Mouse (Mus musculus) neural tube, embryonic 13.5 days (tissue): ENCODE measurements around the gene Nme4. TPM values are rescaled to one million over a fixed set of nuclear protein-coding genes. Genes with fewer than 3 reads are reported as not detected.
A peak's percentile ranks its signal among the peaks of the same experiment; 100 is the strongest.

Source experiments
- ATAC-seq: fragments of 200-750 bp; cut with Nextera tagmentation; 2 replicates; pipeline ENCODE4 v1.8.0; 2017; ENCODE audit warnings: low read depth, mild to moderate bottlenecking, moderate TSS enrichment, moderate library complexity
- H3K27ac ChIP-seq: fragments of 300-500 bp; sonication (generic); replicated peaks from 2 replicates; pipeline ENCODE4 v1.5.1; 2015; ENCODE audit warnings: moderate library complexity, mild to moderate bottlenecking, inconsistent platforms
- H3K27me3 ChIP-seq: fragments of 300-500 bp; sonication (generic); 2 replicates; pipeline ENCODE4 v1.6.1; 2015; ENCODE audit warnings: mild to moderate bottlenecking, inconsistent platforms
- H3K36me3 ChIP-seq: fragments of 300-500 bp; sonication (generic); 2 replicates; pipeline ENCODE4 v1.6.1; 2015; ENCODE audit warnings: mild to moderate bottlenecking, inconsistent platforms
- H3K4me1 ChIP-seq: fragments of 300-500 bp; sonication (generic); replicated peaks from 2 replicates; pipeline ENCODE4 v1.6.1; 2015; ENCODE audit warnings: inconsistent platforms
- H3K4me2 ChIP-seq: fragments of 300-500 bp; sonication (generic); 2 replicates; pipeline ENCODE4 v1.6.1; 2015; ENCODE audit warnings: inconsistent platforms, mild to moderate bottlenecking, moderate library complexity
- H3K4me3 ChIP-seq: fragments of 300-500 bp; sonication (generic); 2 replicates; pipeline ENCODE4 v1.5.1; 2015; ENCODE audit warnings: mild to moderate bottlenecking, inconsistent platforms
- H3K9ac ChIP-seq: fragments of 300-500 bp; sonication (generic); 2 replicates; pipeline ENCODE4 v1.6.1; 2015; ENCODE audit warnings: moderate library complexity, mild to moderate bottlenecking, inconsistent platforms
- H3K9me3 ChIP-seq: fragments of 300-500 bp; sonication (generic); 2 replicates; pipeline ENCODE4 v1.6.1; 2016; ENCODE audit warnings: inconsistent platforms
- WGBS: fragments of 180-500 bp; shearing (Covaris S2); methylation state at CpG from one replicate; pipeline ENCODE4 v1.1.7; 2015; 5-methylcytosine and 5-hydroxymethylcytosine counted together
- polyA plus RNA-seq: library from polyadenylated mRNA; unstranded; fragments of >200 nt; fragmentation: Nextera tagmentation; extraction: Ambion mirVana; gene quantifications from 2 replicates; pipeline ENCODE4 v1.2.1, GENCODE M21; 2015

The Nme4 gene
- polyA plus RNA-seq, result 29.6 and 32.2 TPM in 2 replicates

DNA sequence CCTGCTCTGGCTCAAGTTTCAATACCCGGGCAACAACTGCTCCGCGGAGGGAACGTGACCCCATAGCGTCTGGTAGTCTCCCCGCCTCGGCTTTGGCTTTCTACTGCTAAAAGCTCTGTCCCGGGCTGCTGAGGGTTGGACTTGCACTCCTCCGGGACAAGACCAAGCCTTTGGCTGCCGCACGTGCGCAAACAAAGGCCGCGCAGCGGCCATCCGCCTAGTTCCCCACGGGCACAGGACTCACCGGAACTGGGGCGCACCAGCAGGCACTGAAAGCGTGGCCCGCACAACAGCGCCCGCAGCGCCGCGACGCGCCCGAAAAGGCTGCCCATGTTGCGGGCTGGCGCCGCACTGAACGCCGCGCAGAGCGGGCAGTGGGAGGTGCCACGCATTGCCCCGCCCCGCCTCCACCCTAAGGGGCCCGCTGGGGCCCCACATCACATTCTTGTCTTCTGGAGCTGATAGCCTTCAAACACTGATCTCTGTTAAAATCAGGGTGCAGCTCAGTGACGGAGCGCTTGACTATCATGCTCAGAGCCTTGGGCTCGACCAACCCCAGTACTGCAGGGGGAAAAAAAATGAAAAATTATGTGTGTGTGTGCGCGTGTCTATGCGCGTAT is at the start of gene Nme4:
TSS of gene Nme4 (minus strand) at position 482 of the 620 bp plus-strand sequence.
- Histone ChIP-seq H3K9me3 (no peaks in the 10 kb centered on the region), H3K9ac (peak within 1 kb of the TSS; percentile 78), H3K4me1 (peaks cover 12% of the 10 kb centered on the region), H3K27me3 (no peaks in the 10 kb centered on the region), H3K27ac (peak within 1 kb of the TSS; percentile 68), H3K36me3 (no peaks in the 10 kb centered on the region; the same call in 1 of the 2 replicates), H3K4me3 (peak within 1 kb of the TSS; percentile 54), H3K4me2 (peak within 1 kb of the TSS; percentile 77)
- WGBS, result 4% methylated on average over 47 of the region's 47 CpGs
- ATAC-seq, result peak; percentile 72

DNA sequence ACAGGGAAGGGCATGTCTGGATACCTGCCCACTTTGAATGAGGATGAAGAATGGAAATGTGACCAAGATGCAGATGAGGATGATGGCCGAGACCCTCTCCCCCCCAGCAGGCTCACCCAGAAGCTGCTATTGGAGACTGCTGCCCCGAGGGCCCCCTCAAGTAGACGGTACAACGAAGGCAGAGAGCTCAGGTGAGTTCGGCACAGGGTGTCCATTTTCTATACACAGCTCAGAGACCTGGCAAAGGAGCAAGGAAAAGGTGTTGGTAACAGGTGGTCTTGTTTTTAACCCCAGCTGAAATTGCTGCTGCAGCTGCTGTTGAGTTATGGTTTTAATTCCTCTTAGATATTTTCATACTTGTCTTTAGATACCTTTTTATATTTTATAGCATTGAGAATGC is 48.0 kb upstream of the Nme4 start:
- no peak overlapping the region for H3K9ac ChIP-seq
- H3K4me3 ChIP-seq, result no peak overlapping the region
- ATAC-seq, result no peak
- H3K4me2 ChIP-seq, result no peak overlapping the region
- no peaks in the 10 kb centered on the region for H3K27me3 ChIP-seq
- no peak overlapping the region for H3K27ac ChIP-seq
- peaks cover 21% of the 10 kb centered on the region for H3K4me1 ChIP-seq
- peaks cover 55% of the 10 kb centered on the region for H3K36me3 ChIP-seq
- H3K9me3 ChIP-seq, result no peaks in the 10 kb centered on the region
- 97% methylated on average over 5 of the region's 5 CpGs for WGBS

DNA sequence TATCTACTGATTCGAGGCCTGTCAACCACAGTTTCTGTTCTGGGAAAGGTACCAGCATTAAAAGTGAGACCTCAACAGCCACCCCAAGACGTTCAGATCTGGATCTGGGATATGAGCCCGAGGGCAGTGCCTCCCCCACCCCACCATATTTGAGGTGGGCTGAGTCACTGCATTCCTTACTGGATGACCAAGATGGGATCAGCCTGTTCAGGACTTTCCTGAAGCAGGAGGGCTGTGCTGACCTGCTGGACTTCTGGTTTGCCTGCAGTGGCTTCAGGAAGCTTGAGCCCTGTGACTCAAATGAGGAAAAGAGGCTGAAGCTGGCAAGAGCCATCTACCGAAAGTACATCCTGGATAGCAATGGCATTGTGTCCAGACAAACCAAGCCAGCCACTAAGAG is 47.4 kb upstream of the Nme4 start:
- no peaks in the 10 kb centered on the region for H3K27me3 ChIP-seq
- peaks cover 49% of the 10 kb centered on the region for H3K36me3 ChIP-seq
- H3K4me1 ChIP-seq, result peaks cover 25% of the 10 kb centered on the region
- H3K4me2 ChIP-seq, result no peak overlapping the region
- no peak overlapping the region for H3K27ac ChIP-seq
- H3K9me3 ChIP-seq, result no peaks in the 10 kb centered on the region
- ATAC-seq, result no peak
- no peak overlapping the region for H3K9ac ChIP-seq
- 92% methylated on average over 4 of the region's 4 CpGs for WGBS
- H3K4me3 ChIP-seq, result no peak overlapping the region

GRCm38 (mm10) chr17:26138901-26139381 is 43.5 kb upstream of the Nme4 start:
- Histone ChIP-seq H3K9me3 (no peaks in the 10 kb centered on the region), H3K4me1 (peaks cover 29% of the 10 kb centered on the region), H3K4me3 (peak overlapping the region; percentile 95), H3K27me3 (no peaks in the 10 kb centered on the region), H3K36me3 (peaks cover 16% of the 10 kb centered on the region), H3K27ac (peak overlapping the region; percentile 97), H3K4me2 (peak overlapping the region; percentile 87), H3K9ac (peak overlapping the region; percentile 99)
- peak; percentile 76 for ATAC-seq
- WGBS, result under 1% methylated on average over 55 of the region's 58 CpGs

- H3K27me3 ChIP-seq, result no peaks in the 10 kb centered on the region
- H3K4me2 ChIP-seq, result peak within 1 kb of the TSS; percentile 87
- peaks cover 10% of the 10 kb centered on the region for H3K36me3 ChIP-seq
- H3K9ac ChIP-seq, result peak within 1 kb of the TSS; percentile 99
- peaks cover 29% of the 10 kb centered on the region for H3K4me1 ChIP-seq
- H3K4me3 ChIP-seq, result peak within 1 kb of the TSS; percentile 95
- peak within 1 kb of the TSS; percentile 97 for H3K27ac ChIP-seq
- peak; percentile 97 for ATAC-seq
- under 1% methylated on average over 42 of the region's 42 CpGs for WGBS
- H3K9me3 ChIP-seq, result no peaks in the 10 kb centered on the region
Observed at GRCm38 (mm10) chr17:26138239-26138836, 42.9 kb upstream of the Nme4 start, which contains the start of gene Axin1. Gene Axin1, plus strand, starts transcription at chr17:26138688.

DNA sequence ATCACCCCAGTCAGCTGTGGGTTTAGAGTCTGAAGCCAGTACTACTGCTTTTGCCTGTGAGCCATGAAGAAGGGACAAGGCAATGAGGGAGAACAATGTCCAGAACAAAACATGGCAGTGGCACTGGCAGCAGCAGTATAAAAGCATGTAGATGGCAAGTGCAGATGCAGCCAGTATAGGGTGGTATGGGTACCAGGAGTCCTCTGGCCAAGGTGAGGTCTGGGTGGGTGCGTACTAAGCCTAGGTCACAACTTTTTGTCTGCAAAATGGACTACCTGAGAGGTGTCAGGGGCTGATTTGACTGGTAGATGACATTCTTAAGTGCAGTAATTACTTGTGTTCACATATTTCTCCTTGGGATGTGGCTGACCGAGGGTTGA is 42.3 kb upstream of the Nme4 start:
- Histone ChIP-seq H3K4me2 (peak overlapping the region; percentile 87), H3K27ac (peak overlapping the region; percentile 97), H3K9me3 (no peaks in the 10 kb centered on the region), H3K9ac (peak overlapping the region; percentile 57), H3K27me3 (no peaks in the 10 kb centered on the region), H3K4me1 (peaks cover 29% of the 10 kb centered on the region), H3K36me3 (peaks cover 9% of the 10 kb centered on the region), H3K4me3 (peak overlapping the region; percentile 95)
- ATAC-seq, result no peak
- 77% methylated on average over 2 of the region's 2 CpGs for WGBS

- ATAC-seq, result no peak
- H3K36me3 ChIP-seq, result peaks cover 10% of the 10 kb centered on the region
- no peak overlapping the region for H3K9ac ChIP-seq
- H3K9me3 ChIP-seq, result no peaks in the 10 kb centered on the region
- H3K4me2 ChIP-seq, result no peak overlapping the region
- H3K4me3 ChIP-seq, result peak overlapping the region; percentile 95; the same call in 1 of the 2 replicates
- no peak overlapping the region for H3K27ac ChIP-seq
- WGBS, result 92% methylated on average over 11 of the region's 11 CpGs
- no peaks in the 10 kb centered on the region for H3K27me3 ChIP-seq
- peaks cover 29% of the 10 kb centered on the region for H3K4me1 ChIP-seq
Observed at GRCm38 (mm10) chr17:26137106-26137750, 41.8 kb upstream of the Nme4 start.

- Histone ChIP-seq H3K4me3 (no peak overlapping the region), H3K4me1 (no peaks in the 10 kb centered on the region), H3K9me3 (no peaks in the 10 kb centered on the region), H3K27me3 (no peaks in the 10 kb centered on the region), H3K4me2 (no peak overlapping the region), H3K9ac (no peak overlapping the region), H3K27ac (no peak overlapping the region), H3K36me3 (peaks cover 60% of the 10 kb centered on the region)
- WGBS, result 89% methylated on average over 18 of the region's 18 CpGs
- ATAC-seq, result no peak
Observed at GRCm38 (mm10) chr17:26131856-26132853, 36.8 kb upstream of the Nme4 start.

DNA sequence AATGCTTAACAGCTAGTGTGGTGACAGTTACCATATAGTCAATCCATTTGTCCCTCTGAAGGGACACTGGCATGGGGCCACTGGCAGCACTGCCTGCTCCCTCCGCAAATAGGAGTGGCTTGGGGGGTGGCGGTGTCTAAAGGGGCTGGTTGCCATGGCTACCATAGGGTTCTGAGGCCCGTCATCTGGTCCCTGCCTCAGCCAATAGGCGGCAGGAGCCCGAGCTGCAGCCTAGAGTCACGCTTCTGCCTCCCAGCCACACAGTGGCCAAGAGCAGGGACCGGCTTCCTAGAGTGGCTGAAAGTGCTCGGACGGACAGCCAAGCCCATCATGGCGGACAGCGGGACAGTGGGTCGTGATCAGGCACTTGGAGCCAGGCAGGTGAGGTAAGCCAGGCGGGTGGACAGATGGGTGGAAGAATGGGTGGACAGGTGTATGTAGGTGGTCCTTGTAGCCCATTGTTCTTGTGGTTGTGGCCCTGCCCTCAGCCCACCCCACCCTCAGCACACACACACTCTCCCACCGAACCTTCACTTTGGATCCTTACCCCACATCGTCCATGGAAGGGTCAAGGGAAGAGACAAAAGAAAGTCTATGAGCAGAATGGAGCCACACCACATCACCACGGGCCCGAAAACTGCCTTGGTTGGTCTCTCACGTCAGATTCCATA is 35.8 kb upstream of the Nme4 start:
- WGBS, result 77% methylated on average over 18 of the region's 18 CpGs
- H3K27me3 ChIP-seq, result no peaks in the 10 kb centered on the region
- no peak overlapping the region for H3K27ac ChIP-seq
- H3K4me1 ChIP-seq, result no peaks in the 10 kb centered on the region
- H3K9me3 ChIP-seq, result no peaks in the 10 kb centered on the region
- ATAC-seq, result no peak
- H3K9ac ChIP-seq, result no peak overlapping the region
- peaks cover 70% of the 10 kb centered on the region for H3K36me3 ChIP-seq
- H3K4me2 ChIP-seq, result no peak overlapping the region
- no peak overlapping the region for H3K4me3 ChIP-seq

- H3K4me3 ChIP-seq, result no peak overlapping the region
- H3K4me1 ChIP-seq, result peaks cover 21% of the 10 kb centered on the region
- peaks cover 50% of the 10 kb centered on the region for H3K36me3 ChIP-seq
- H3K27me3 ChIP-seq, result no peaks in the 10 kb centered on the region
- H3K9ac ChIP-seq, result no peak overlapping the region
- H3K9me3 ChIP-seq, result no peaks in the 10 kb centered on the region
- H3K27ac ChIP-seq, result no peak overlapping the region
- 97% methylated on average over 10 of the region's 10 CpGs for WGBS
- no peak overlapping the region for H3K4me2 ChIP-seq
- ATAC-seq, result no peak
Observed at GRCm38 (mm10) chr17:26125226-26125625, 29.8 kb upstream of the Nme4 start.

DNA sequence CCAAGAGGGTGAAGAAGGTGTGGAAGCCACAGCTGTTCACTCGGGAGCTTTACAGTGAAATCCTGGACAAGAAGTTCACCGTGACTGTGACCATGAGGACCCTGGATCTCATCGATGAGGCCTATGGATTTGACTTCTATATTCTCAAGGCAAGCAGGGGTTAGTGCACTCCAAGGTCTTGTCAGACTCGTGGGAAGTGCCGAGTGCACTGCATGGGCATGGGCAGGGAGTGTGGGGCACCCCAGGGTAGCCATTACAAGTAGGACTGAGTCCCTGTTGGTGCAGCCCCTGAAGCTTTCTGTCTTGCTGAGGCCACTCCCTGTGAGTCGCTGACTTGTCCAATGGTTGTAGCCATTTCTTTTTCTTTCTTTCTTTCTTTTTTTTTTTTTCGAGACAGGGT is 29.2 kb upstream of the Nme4 start:
- Histone ChIP-seq H3K27ac (no peak overlapping the region), H3K9ac (peak overlapping the region; percentile 81), H3K4me1 (peaks cover 21% of the 10 kb centered on the region), H3K27me3 (peaks cover 3% of the 10 kb centered on the region; the same call in 1 of the 2 replicates), H3K4me2 (peak overlapping the region; percentile 92), H3K4me3 (peak overlapping the region; percentile 68), H3K36me3 (peaks cover 43% of the 10 kb centered on the region), H3K9me3 (no peaks in the 10 kb centered on the region)
- 90% methylated on average over 7 of the region's 7 CpGs for WGBS
- ATAC-seq, result no peak
